Mouse (Mus musculus) liver, embryonic 14.5 days (tissue): ENCODE data around the gene 2410004P03Rik.

Source experiments
- CTCF ChIP-seq: IDR thresholded peaks from 2 replicates; pipeline ENCODE4 v1.5.1; 2016; ENCODE audit warnings: antibody characterized with exemption, low read depth, control low read depth
- EP300 ChIP-seq: IDR thresholded peaks from 2 replicates; pipeline ENCODE4 v1.6.1; 2016; ENCODE audit warnings: antibody characterized with exemption, low read depth

GRCm38 (mm10) chr12:17012067-17012899 lies 756 bp upstream of the 2410004P03Rik start:
- no peak for TF ChIP-seq CTCF
- no peak for TF ChIP-seq EP300
